8 mouse cellular contexts compared by ENCODE assay signal in the genomic region with DNA sequence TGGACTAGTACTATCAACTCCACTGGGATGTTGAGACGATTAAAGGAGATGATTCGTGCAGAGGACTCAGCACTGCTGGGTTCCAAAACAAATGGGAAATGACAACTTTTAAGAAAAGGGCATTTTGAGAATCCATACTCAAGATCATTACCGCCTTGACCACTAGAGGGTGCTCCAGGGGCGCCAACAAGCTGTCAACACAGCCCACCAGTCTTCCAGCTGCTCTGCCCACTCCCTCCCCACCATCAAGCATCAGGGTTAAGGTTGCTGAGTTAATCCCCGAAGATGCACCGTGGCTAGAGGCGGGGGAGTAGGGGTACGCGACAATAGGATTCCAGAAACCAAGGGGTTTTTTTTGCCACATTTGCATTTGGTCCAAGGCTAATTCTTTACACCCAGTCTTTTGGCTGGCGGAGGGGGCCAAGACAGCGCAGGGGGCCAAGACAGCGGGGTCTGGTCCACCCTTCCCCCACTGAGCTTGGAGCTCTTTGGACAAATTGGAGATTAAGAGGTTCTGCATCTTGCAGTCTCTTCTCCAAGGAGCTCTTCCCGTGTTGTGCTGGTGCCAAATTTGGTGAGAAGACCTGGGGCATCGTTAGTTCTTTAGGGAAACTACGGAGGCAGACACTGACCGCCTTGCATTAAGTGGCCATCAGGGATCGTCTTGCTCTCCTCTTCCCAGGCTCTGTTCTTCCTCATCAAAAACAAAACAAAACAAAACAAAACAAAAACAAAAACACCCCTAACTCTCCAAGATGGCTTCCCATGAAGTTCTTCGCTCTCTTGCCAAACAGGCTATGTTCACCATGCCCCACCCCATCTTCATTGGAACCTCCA. TPM values are rescaled to one million over a fixed set of nuclear protein-coding genes. Genes with fewer than 3 reads are reported as not detected.
DNase-seq lines count a peak whose midpoint lies in the region; ATAC-seq and TF ChIP-seq lines count a peak whose summit lies in the region.

No protein-coding gene starts in this region.

- peak; percentile 56 for DNase-seq in brain, embryonic 18.5 days (ENCODE audit: low read depth, low spot score)
- peak; percentile 69 for DNase-seq in heart, postnatal 0 days (ENCODE audit: low spot score)
- peak; percentile 70 to 89 for DNase-seq in kidney, postnatal 25 days
- DNase-seq in lung, embryonic 14.5 days = peak; percentile 94
- DNase-seq in ovary, postnatal 36 days (ENCODE audit: low spot score) = peak; percentile 58
- peak; percentile 69 to 87 for DNase-seq in thymus, postnatal 10 days (ENCODE audit: low spot score in 2 of 2)

- peak overlapping the region; percentile 93 for H3K4me2 ChIP-seq in heart, postnatal 0 days (ENCODE audit: low read depth, low read length)
- peak overlapping the region; percentile 73 for H3K4me2 ChIP-seq in lung, embryonic 14.5 days

- WGBS in heart, postnatal 0 days = 35% methylated on average over 18 of the region's 18 CpGs
- WGBS in lung, embryonic 14.5 days = 31% methylated on average over 18 of the region's 18 CpGs

- H3K4me3 ChIP-seq in E14TG2a.4 (replicated peaks; ENCODE audit: low read length) = peak overlapping the region; percentile 91
- peak overlapping the region; percentile 91; the same call in 1 of the 2 replicates for H3K4me3 ChIP-seq in heart, postnatal 0 days (ENCODE audit: low read depth, low read length)
- H3K4me3 ChIP-seq in lung, embryonic 14.5 days (ENCODE audit: low read depth, low read length) = peak overlapping the region; percentile 64

- peak; percentile 88 for TF ChIP-seq CTCF in E14TG2a.4 (conservative IDR thresholded peaks at IDR 0.05; ENCODE audit: low read length)
- TF ChIP-seq CTCF in heart, postnatal 0 days (IDR thresholded peaks at IDR 0.05; ENCODE audit: low read depth) = peak; percentile 91
- peak; percentile 93 for TF ChIP-seq CTCF in lung, embryonic 14.5 days (IDR thresholded peaks at IDR 0.05; ENCODE audit: low read depth)

- no peak for TF ChIP-seq EP300 in heart, postnatal 0 days (IDR thresholded peaks at IDR 0.05; ENCODE audit: low read depth)

- H3K9ac ChIP-seq in heart, postnatal 0 days (replicated peaks; ENCODE audit: low read depth, low read length) = no peak overlapping the region
- peak overlapping the region; percentile 62; the same call in 1 of the 2 replicates for H3K9ac ChIP-seq in lung, embryonic 14.5 days

- H3K4me1 ChIP-seq in E14TG2a.4 (replicated peaks; ENCODE audit: low read depth, low read length) = peaks cover 74% of the 10 kb centered on the region
- H3K4me1 ChIP-seq in heart, postnatal 0 days (ENCODE audit: control insufficient read depth, insufficient read depth) = peaks cover 12% of the 10 kb centered on the region
- peaks cover 12% of the 10 kb centered on the region; the same call in 1 of the 2 replicates for H3K4me1 ChIP-seq in lung, embryonic 14.5 days (ENCODE audit: insufficient read depth)

- ATAC-seq in erythroid progenitor cell, adult 5-6 weeks (replicated peaks; ENCODE audit: low FRiP score, poor library complexity, severe bottlenecking) = peak; percentile 68
- ATAC-seq in heart, postnatal 0 days (ENCODE audit: insufficient read depth, low read depth) = no peak; the same call in 1 of the 2 replicates
- ATAC-seq in lung, embryonic 14.5 days (ENCODE audit: insufficient read depth) = no peak

- peak overlapping the region; percentile 85; the same call in 1 of the 2 replicates for H3K27ac ChIP-seq in heart, postnatal 0 days (ENCODE audit: low read depth)
- peak overlapping the region; percentile 86 for H3K27ac ChIP-seq in lung, embryonic 14.5 days (ENCODE audit: low read depth)

- H3K27me3 ChIP-seq in E14TG2a.4 (ENCODE audit: insufficient read depth, low read length) = no peaks in the 10 kb centered on the region
- H3K27me3 ChIP-seq in heart, postnatal 0 days (ENCODE audit: control insufficient read depth, insufficient read depth, low read length) = no peaks in the 10 kb centered on the region
- H3K27me3 ChIP-seq in lung, embryonic 14.5 days (ENCODE audit: insufficient read depth, low read length) = no peaks in the 10 kb centered on the region

- H3K36me3 ChIP-seq in E14TG2a.4 (ENCODE audit: insufficient read depth, low read length) = peaks cover 56% of the 10 kb centered on the region
- peaks cover 14% of the 10 kb centered on the region for H3K36me3 ChIP-seq in heart, postnatal 0 days (replicated peaks; ENCODE audit: control insufficient read depth, insufficient read depth, low read length)
- H3K36me3 ChIP-seq in lung, embryonic 14.5 days (ENCODE audit: insufficient read depth) = peaks cover 35% of the 10 kb centered on the region

- no peaks in the 10 kb centered on the region for H3K9me3 ChIP-seq in E14TG2a.4 (ENCODE audit: low read length)
- no peaks in the 10 kb centered on the region for H3K9me3 ChIP-seq in heart, postnatal 0 days (replicated peaks; ENCODE audit: control insufficient read depth, low read length)
- H3K9me3 ChIP-seq in lung, embryonic 14.5 days (ENCODE audit: low read depth, low read length) = no peaks in the 10 kb centered on the region

RNA-seq across cellular contexts. Expression of a gene that starts 1.8 kb away (rescaled TPM):
- total RNA-seq in erythroid progenitor cell, adult 5-6 weeks (2015; ENCODE audit: low replicate concordance) = not detected in 2 replicates
- total RNA-seq in erythroid progenitor cell, adult 5-6 weeks (2017; ENCODE audit: low replicate concordance) = not detected in 2 replicates
- total RNA-seq in heart, postnatal 0 days (2014; rRNA removed; ENCODE audit: low replicate concordance) = 1.9 and 8.7 TPM in 2 replicates
- not detected in 2 replicates for polyA plus RNA-seq in heart, postnatal 0 days (2015; fragmentation: Nextera tagmentation; extraction: Ambion mirVana)
- not detected in 2 replicates for polyA plus RNA-seq in lung, embryonic 14.5 days (2014; fragmentation: Nextera tagmentation; extraction: Ambion mirVana)

RNA-seq across cellular contexts. Expression of a gene that starts 2.2 kb away (rescaled TPM):
- 13.8 and 20.2 TPM in 2 replicates for total RNA-seq in erythroid progenitor cell, adult 5-6 weeks (2015; ENCODE audit: low replicate concordance)
- 21.8 and 38.9 TPM in 2 replicates for total RNA-seq in erythroid progenitor cell, adult 5-6 weeks (2017; ENCODE audit: low replicate concordance)
- 47.3 and 51.8 TPM in 2 replicates for total RNA-seq in heart, postnatal 0 days (2014; rRNA removed; ENCODE audit: low replicate concordance)
- 24.9 and 25.6 TPM in 2 replicates for polyA plus RNA-seq in heart, postnatal 0 days (2015; fragmentation: Nextera tagmentation; extraction: Ambion mirVana)
- polyA plus RNA-seq in lung, embryonic 14.5 days (2014; fragmentation: Nextera tagmentation; extraction: Ambion mirVana) = 43.1 and 47.1 TPM in 2 replicates

RNA-seq across cellular contexts. Expression of a gene that starts 27.7 kb away (rescaled TPM):
- not detected in 2 replicates for total RNA-seq in erythroid progenitor cell, adult 5-6 weeks (2015; ENCODE audit: low replicate concordance)
- 0.53 TPM in 1 of 2 replicates, not detected in the other for total RNA-seq in erythroid progenitor cell, adult 5-6 weeks (2017; ENCODE audit: low replicate concordance)
- total RNA-seq in heart, postnatal 0 days (2014; rRNA removed; ENCODE audit: low replicate concordance) = 10.8 and 13.7 TPM in 2 replicates
- 0.84 and 1.00 TPM in 2 replicates for polyA plus RNA-seq in heart, postnatal 0 days (2015; fragmentation: Nextera tagmentation; extraction: Ambion mirVana)
- 1.7 and 2.0 TPM in 2 replicates for polyA plus RNA-seq in lung, embryonic 14.5 days (2014; fragmentation: Nextera tagmentation; extraction: Ambion mirVana)

RNA-seq across cellular contexts. Expression of a gene that starts 54.6 kb away (rescaled TPM):
- 1.8 TPM in 1 of 2 replicates, not detected in the other for total RNA-seq in erythroid progenitor cell, adult 5-6 weeks (2015; ENCODE audit: low replicate concordance)
- total RNA-seq in erythroid progenitor cell, adult 5-6 weeks (2017; ENCODE audit: low replicate concordance) = 0.30 and 1.7 TPM in 2 replicates
- total RNA-seq in heart, postnatal 0 days (2014; rRNA removed; ENCODE audit: low replicate concordance) = 25.9 and 35.5 TPM in 2 replicates
- 35.5 and 38.9 TPM in 2 replicates for polyA plus RNA-seq in heart, postnatal 0 days (2015; fragmentation: Nextera tagmentation; extraction: Ambion mirVana)
- polyA plus RNA-seq in lung, embryonic 14.5 days (2014; fragmentation: Nextera tagmentation; extraction: Ambion mirVana) = 61.0 and 63.8 TPM in 2 replicates

RNA-seq across cellular contexts. Expression of a gene that starts 59.2 kb away (rescaled TPM):
- 229 and 314 TPM in 2 replicates for total RNA-seq in erythroid progenitor cell, adult 5-6 weeks (2015; ENCODE audit: low replicate concordance)
- total RNA-seq in erythroid progenitor cell, adult 5-6 weeks (2017; ENCODE audit: low replicate concordance) = 185 and 259 TPM in 2 replicates
- 2.3 and 5.1 TPM in 2 replicates for total RNA-seq in heart, postnatal 0 days (2014; rRNA removed; ENCODE audit: low replicate concordance)
- 6.3 and 6.6 TPM in 2 replicates for polyA plus RNA-seq in heart, postnatal 0 days (2015; fragmentation: Nextera tagmentation; extraction: Ambion mirVana)
- 19.8 and 23.2 TPM in 2 replicates for polyA plus RNA-seq in lung, embryonic 14.5 days (2014; fragmentation: Nextera tagmentation; extraction: Ambion mirVana)
